In genomic region chr4:119733184-119733880, GRCm38 (mm10) we compare ENCODE assay signal across 8 mouse cellular contexts. TPM values are rescaled to one million over a fixed set of nuclear protein-coding genes. Genes with fewer than 3 reads are reported as not detected.
DNase-seq lines count a peak whose midpoint lies in the region; ATAC-seq and TF ChIP-seq lines count a peak whose summit lies in the region.

TSS of gene Hivep3 (plus strand) at chr4:119733784.

- no peak within 1 kb of the TSS for H3K27ac ChIP-seq in hindbrain, embryonic 11.5 days (ENCODE audit: low read depth, low read length)
- H3K27ac ChIP-seq in lung, embryonic 16.5 days (ENCODE audit: low read length): peak within 1 kb of the TSS; percentile 65
- peak within 1 kb of the TSS; percentile 49; the same call in 1 of the 2 replicates for H3K27ac ChIP-seq in thymus, adult 2 months (ENCODE audit: control insufficient read depth, insufficient read depth, low read length)

- H3K9ac ChIP-seq in hindbrain, embryonic 11.5 days (ENCODE audit: low read depth, low read length): peak within 1 kb of the TSS; percentile 49
- peak within 1 kb of the TSS; percentile 79 for H3K9ac ChIP-seq in lung, embryonic 16.5 days (ENCODE audit: low read length)

- peak; percentile 82 for TF ChIP-seq POLR2A in thymus, adult 2 months (IDR thresholded peaks at IDR 0.05; ENCODE audit: control insufficient read depth, extremely low read depth, insufficient read depth, low read length, poor library complexity)

- H3K4me3 ChIP-seq in hindbrain, embryonic 11.5 days (ENCODE audit: low read depth, low read length): peak within 1 kb of the TSS; percentile 77
- H3K4me3 ChIP-seq in lung, embryonic 16.5 days (ENCODE audit: low read length): peak within 1 kb of the TSS; percentile 84
- peak within 1 kb of the TSS; percentile 54 for H3K4me3 ChIP-seq in thymus, adult 2 months (ENCODE audit: control insufficient read depth, insufficient read depth, low read length)

- no peaks in the 10 kb centered on the region for H3K36me3 ChIP-seq in hindbrain, embryonic 11.5 days (ENCODE audit: control insufficient read depth, insufficient read depth, low read length)
- no peaks in the 10 kb centered on the region for H3K36me3 ChIP-seq in lung, embryonic 16.5 days (ENCODE audit: control insufficient read depth, insufficient read depth, low read length)
- H3K36me3 ChIP-seq in thymus, adult 2 months (ENCODE audit: control insufficient read depth, insufficient read depth, low read length): no peaks in the 10 kb centered on the region

- peak; percentile 62; the same call in 1 of the 2 replicates for TF ChIP-seq CTCF in thymus, adult 2 months (IDR thresholded peaks at IDR 0.05; ENCODE audit: borderline replicate concordance, control insufficient read depth, extremely low read depth, insufficient read depth, low read length, poor library complexity)

- peaks cover 19% of the 10 kb centered on the region for H3K27me3 ChIP-seq in hindbrain, embryonic 11.5 days (ENCODE audit: control insufficient read depth, insufficient read depth, low read length)
- H3K27me3 ChIP-seq in lung, embryonic 16.5 days (ENCODE audit: control insufficient read depth, insufficient read depth, low read depth, low read length): no peaks in the 10 kb centered on the region
- H3K27me3 ChIP-seq in thymus, adult 2 months (ENCODE audit: control insufficient read depth, insufficient read depth, low read length): no peaks in the 10 kb centered on the region; the same call in 1 of the 2 replicates

- peak; percentile 98 for ATAC-seq in hindbrain, embryonic 11.5 days (ENCODE audit: low FRiP score)
- peak; percentile 99 for ATAC-seq in lung, embryonic 16.5 days (ENCODE audit: low read depth)

- H3K9me3 ChIP-seq in hindbrain, embryonic 11.5 days (ENCODE audit: control insufficient read depth, low read length): no peaks in the 10 kb centered on the region
- no peaks in the 10 kb centered on the region for H3K9me3 ChIP-seq in lung, embryonic 16.5 days (ENCODE audit: control insufficient read depth, low read length)

- peak; percentile 97 for DNase-seq in R1 (ENCODE audit: low read depth, low spot score)
- peak; percentile 100 for DNase-seq in cerebellum, postnatal 14 days
- DNase-seq in frontal cortex, postnatal 10 days (ENCODE audit: low spot score in 2 of 2): peak; percentile 97 to 99
- peak; percentile 100 for DNase-seq in hindbrain, embryonic 11.5 days (ENCODE audit: low spot score)
- DNase-seq in layer of hippocampus, adult 9-11 months: peak; percentile 99
- DNase-seq in ovary, adult 18-20 months (ENCODE audit: low spot score): peak; percentile 98
- DNase-seq in thymus, adult 2 months: peak; percentile 100

- peak within 1 kb of the TSS; percentile 100 for H3K4me2 ChIP-seq in hindbrain, embryonic 11.5 days (replicated peaks; ENCODE audit: low read depth, low read length)
- H3K4me2 ChIP-seq in lung, embryonic 16.5 days (ENCODE audit: low read depth, low read length): peak within 1 kb of the TSS; percentile 72

- H3K4me1 ChIP-seq in hindbrain, embryonic 11.5 days (replicated peaks; ENCODE audit: control insufficient read depth, insufficient read depth, low read length): no peaks in the 10 kb centered on the region
- H3K4me1 ChIP-seq in lung, embryonic 16.5 days (replicated peaks; ENCODE audit: control insufficient read depth, insufficient read depth, low read length): peaks cover 9% of the 10 kb centered on the region
- H3K4me1 ChIP-seq in thymus, adult 2 months (replicated peaks; ENCODE audit: control insufficient read depth, insufficient read depth, low read length): peaks cover 10% of the 10 kb centered on the region

- WGBS in hindbrain, embryonic 11.5 days: under 1% methylated on average over 46 of the region's 47 CpGs
- WGBS in lung, embryonic 16.5 days: 0% methylated on average over 47 of the region's 47 CpGs
- WGBS in thymus, adult 2 months: under 1% methylated on average over 47 of the region's 47 CpGs

RNA-seq across cellular contexts. Expression of gene Hivep3, which starts in this region (rescaled TPM):
- polyA plus RNA-seq in hindbrain, embryonic 11.5 days (2014; fragmentation: Nextera tagmentation; extraction: Ambion mirVana): 1.8 and 2.3 TPM in 2 replicates
- polyA plus RNA-seq in lung, embryonic 16.5 days (2015; fragmentation: Nextera tagmentation; extraction: Ambion mirVana): 27.9 and 30.3 TPM in 2 replicates
- 40.0 and 65.7 TPM in 2 replicates for polyA plus RNA-seq in thymus, adult 2 months (2012; rRNA removed)
